Mouse (Mus musculus) forebrain, embryonic 11.5 days (tissue): ENCODE data around the gene Fancd2. TPM values are rescaled to one million over a fixed set of nuclear protein-coding genes. Genes with fewer than 3 reads are reported as not detected.

Experiments
- ATAC-seq: fragments of 200-750 bp; cut with Nextera tagmentation; replicated peaks from 2 replicates; pipeline ENCODE4 v1.8.0; 2017; ENCODE audit warnings: moderate TSS enrichment; ENCODE audit not compliant: low FRiP score
- DNase-seq: peaks from one replicate; pipeline ENCODE4 v3.0.0-alpha.2; 2017; ENCODE audit warnings: low spot score
- H3K27ac ChIP-seq: fragments of 300-500 bp; sonication (generic); 2 replicates; pipeline ENCODE4 v1.5.1; 2014; ENCODE audit warnings: low read depth, low read length
- H3K27me3 ChIP-seq: fragments of 300-500 bp; sonication (generic); 2 replicates; pipeline ENCODE4 v1.6.1; 2014; ENCODE audit warnings: mild to moderate bottlenecking, low read length, mixed read lengths; ENCODE audit not compliant: control insufficient read depth, insufficient read depth
- H3K36me3 ChIP-seq: fragments of 300-500 bp; sonication (generic); 2 replicates; pipeline ENCODE4 v1.6.1; 2014; ENCODE audit warnings: mild to moderate bottlenecking, low read length, moderate library complexity, mixed read lengths; ENCODE audit not compliant: control insufficient read depth, insufficient read depth
- H3K4me1 ChIP-seq: fragments of 300-500 bp; sonication (generic); replicated peaks from 2 replicates; pipeline ENCODE4 v1.6.1; 2014; ENCODE audit warnings: low read length, mixed read lengths; ENCODE audit not compliant: control insufficient read depth, insufficient read depth
- H3K4me2 ChIP-seq: fragments of 300-500 bp; sonication (generic); 2 replicates; pipeline ENCODE4 v1.6.1; 2014; ENCODE audit warnings: low read depth, mild to moderate bottlenecking, low read length, moderate library complexity, mixed read lengths; ENCODE audit not compliant: severe bottlenecking
- H3K4me3 ChIP-seq: fragments of 300-500 bp; sonication (generic); 2 replicates; pipeline ENCODE4 v1.5.1; 2014; ENCODE audit warnings: low read depth, low read length
- H3K9ac ChIP-seq: fragments of 300-500 bp; sonication (generic); 2 replicates; pipeline ENCODE4 v1.6.1; 2014; ENCODE audit warnings: low read length
- H3K9me3 ChIP-seq: fragments of 300-500 bp; sonication (generic); 2 replicates; pipeline ENCODE4 v1.6.1; 2016; ENCODE audit warnings: low read length, mixed read lengths; ENCODE audit not compliant: control insufficient read depth
- WGBS: fragments of 180-500 bp; shearing (Covaris S2); extraction: QIAGEN DNeasy Blood & Tissue Kit; methylation state at CpG from one replicate; pipeline ENCODE4 v1.1.7; 2014; 5-methylcytosine and 5-hydroxymethylcytosine counted together
- polyA plus RNA-seq: library from polyadenylated mRNA; unstranded; fragments of >200 nt; fragmentation: Nextera tagmentation; extraction: Ambion mirVana; gene quantifications from 2 replicates; pipeline ENCODE4 v1.2.1, GENCODE M21; 2014

Fancd2 gene
- polyA plus RNA-seq, 1 experiment from 2014 or later: 25.0 TPM

DNA sequence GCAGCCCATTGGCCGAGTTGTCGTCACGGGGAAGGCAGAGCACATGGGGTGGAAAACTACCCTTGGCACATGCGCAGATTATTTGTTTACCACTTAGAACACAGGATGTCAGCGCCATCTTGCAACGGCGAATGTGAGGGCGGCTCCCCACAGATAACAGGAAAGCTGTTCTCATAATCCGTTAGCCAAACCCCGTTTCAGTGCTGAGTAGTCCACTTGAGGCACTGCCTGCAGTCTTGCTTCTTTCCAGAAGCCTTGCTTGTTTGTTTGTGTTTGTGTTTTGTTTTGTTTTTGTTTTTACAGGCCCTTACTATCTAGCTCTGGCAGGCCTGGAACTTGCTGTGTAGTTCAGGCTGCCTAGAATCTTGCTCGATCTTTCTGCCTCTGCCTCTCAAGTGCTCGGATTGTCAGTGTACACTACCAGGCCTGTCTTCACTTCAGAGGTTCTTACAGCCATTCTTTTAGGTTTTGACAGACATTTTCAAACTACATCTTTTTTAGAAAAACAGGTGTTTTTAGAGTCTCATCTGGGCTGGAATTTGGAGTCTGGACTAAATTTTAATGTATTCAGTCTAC lies 12.5 kb downstream of the Fancd2 start:
- WGBS: 91% methylated on average over 8 of the region's 12 CpGs
- no peak for DNase-seq
- H3K36me3 ChIP-seq: no peaks in the 10 kb centered on the region; the same call in 1 of the 2 replicates

DNA sequence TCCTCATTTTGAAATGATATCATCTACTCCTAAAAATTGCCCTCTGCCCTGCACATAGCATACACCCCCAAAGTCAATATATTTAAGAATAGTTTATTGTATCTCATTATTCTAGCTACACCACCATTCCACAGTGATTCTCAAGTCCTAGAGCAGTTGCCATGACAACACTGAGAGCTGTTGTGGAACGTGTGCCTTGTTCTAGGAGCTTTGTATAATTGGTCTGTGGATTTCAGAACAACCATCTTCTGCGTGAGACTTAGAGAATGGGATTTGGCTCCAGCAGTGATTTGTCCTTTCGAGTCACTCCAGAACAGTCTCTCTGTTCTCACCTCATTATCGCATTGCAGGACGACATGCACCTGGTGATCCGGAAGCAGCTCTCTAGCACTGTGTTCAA lies 28.3 kb downstream of the Fancd2 start:
- no peak for DNase-seq
- H3K4me3 ChIP-seq: no peak overlapping the region
- H3K27ac ChIP-seq: no peak overlapping the region
- no peak overlapping the region for H3K4me2 ChIP-seq
- WGBS: 81% methylated on average over 6 of the region's 6 CpGs
- no peaks in the 10 kb centered on the region for H3K9me3 ChIP-seq
- H3K27me3 ChIP-seq: no peaks in the 10 kb centered on the region
- no peak for ATAC-seq
- H3K36me3 ChIP-seq: no peaks in the 10 kb centered on the region; the same call in 1 of the 2 replicates
- H3K9ac ChIP-seq: no peak overlapping the region
- H3K4me1 ChIP-seq: no peaks in the 10 kb centered on the region

More for the DNA sequence above, 12.5 kb downstream of the Fancd2 start:
- Histone ChIP-seq H3K27me3 (no peaks in the 10 kb centered on the region), H3K9ac (no peak overlapping the region), H3K4me2 (no peak overlapping the region), H3K9me3 (no peaks in the 10 kb centered on the region), H3K4me1 (no peaks in the 10 kb centered on the region), H3K4me3 (no peak overlapping the region), H3K27ac (no peak overlapping the region)
- ATAC-seq: no peak

DNA sequence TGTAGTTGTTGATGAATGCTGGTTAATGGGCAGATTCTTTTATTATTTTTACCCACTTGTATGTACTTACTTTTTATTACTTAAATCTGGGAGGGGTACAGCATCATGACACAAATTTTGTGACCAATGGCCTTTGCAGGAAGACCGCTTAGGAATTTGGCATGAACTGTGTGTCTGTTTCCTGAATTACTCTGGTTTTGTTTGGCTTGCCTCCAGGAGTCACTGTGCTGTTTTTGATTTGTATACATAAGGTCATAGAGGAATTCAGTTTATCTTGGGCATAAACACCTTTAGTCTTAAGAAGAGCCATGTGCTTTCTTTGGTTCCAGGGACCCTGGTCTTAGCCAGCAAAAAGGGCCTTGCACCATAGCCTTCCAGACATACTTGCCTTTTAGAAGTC lies 33.1 kb downstream of the Fancd2 start:
- Histone ChIP-seq H3K27ac (no peak overlapping the region), H3K27me3 (no peaks in the 10 kb centered on the region), H3K36me3 (no peaks in the 10 kb centered on the region; the same call in 1 of the 2 replicates), H3K4me1 (no peaks in the 10 kb centered on the region), H3K9ac (no peak overlapping the region), H3K9me3 (no peaks in the 10 kb centered on the region), H3K4me2 (no peak overlapping the region), H3K4me3 (no peak overlapping the region)
- DNase-seq: no peak
- ATAC-seq: no peak
- WGBS: 97% methylated on average over 1 of the region's 1 CpGs

DNA sequence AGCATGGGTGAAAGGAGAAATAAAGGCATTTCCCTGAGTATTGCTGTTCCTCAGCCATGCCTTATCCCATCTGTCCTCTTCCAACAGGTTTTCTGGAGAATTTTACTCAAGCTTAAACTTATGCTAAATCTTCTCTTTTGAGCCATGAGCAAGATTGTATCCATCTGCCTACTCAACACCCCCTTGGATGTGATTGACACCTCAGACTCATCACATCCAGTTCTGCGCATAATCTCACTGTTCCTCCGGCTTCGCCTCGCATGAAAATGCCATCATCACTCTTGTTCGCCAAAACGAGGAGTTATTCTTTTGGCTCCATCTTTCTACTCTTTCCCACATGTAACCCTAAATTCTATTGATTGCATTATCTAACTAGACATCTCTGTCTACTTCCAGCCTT lies 44.6 kb downstream of the Fancd2 start:
- Histone ChIP-seq H3K4me2 (no peak overlapping the region), H3K36me3 (no peaks in the 10 kb centered on the region; the same call in 1 of the 2 replicates), H3K4me3 (no peak overlapping the region), H3K9ac (no peak overlapping the region), H3K4me1 (no peaks in the 10 kb centered on the region), H3K9me3 (no peaks in the 10 kb centered on the region), H3K27ac (no peak overlapping the region), H3K27me3 (no peaks in the 10 kb centered on the region)
- no peak for ATAC-seq
- 98% methylated on average over 6 of the region's 6 CpGs for WGBS
- no peak for DNase-seq

DNA sequence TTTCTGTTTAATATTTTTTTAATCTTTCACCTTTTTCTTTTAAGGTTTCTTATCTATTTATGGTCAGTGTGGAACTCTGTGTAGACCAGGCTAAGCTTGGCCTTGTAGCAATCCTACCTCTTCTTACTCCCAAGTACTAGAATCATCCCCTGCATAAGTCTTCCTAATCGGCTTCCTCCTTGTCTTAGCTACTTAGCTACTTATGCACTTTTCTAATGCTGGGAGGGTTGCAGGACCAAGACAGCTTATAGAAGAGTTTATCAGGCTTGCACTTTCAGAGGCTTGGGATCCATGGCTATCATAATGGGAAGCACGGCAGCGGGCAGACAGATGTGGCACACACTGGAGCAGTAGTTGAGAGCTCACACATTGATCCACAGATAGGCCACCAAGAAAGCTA lies 47.8 kb downstream of the Fancd2 start:
- ATAC-seq (no peak), DNase-seq (no peak)
- Histone ChIP-seq H3K27me3 (no peaks in the 10 kb centered on the region), H3K4me3 (no peak overlapping the region), H3K4me1 (no peaks in the 10 kb centered on the region), H3K27ac (no peak overlapping the region), H3K9ac (no peak overlapping the region), H3K4me2 (no peak overlapping the region), H3K36me3 (no peaks in the 10 kb centered on the region; the same call in 1 of the 2 replicates), H3K9me3 (no peaks in the 10 kb centered on the region)
- WGBS: 97% methylated on average over 3 of the region's 3 CpGs

DNA sequence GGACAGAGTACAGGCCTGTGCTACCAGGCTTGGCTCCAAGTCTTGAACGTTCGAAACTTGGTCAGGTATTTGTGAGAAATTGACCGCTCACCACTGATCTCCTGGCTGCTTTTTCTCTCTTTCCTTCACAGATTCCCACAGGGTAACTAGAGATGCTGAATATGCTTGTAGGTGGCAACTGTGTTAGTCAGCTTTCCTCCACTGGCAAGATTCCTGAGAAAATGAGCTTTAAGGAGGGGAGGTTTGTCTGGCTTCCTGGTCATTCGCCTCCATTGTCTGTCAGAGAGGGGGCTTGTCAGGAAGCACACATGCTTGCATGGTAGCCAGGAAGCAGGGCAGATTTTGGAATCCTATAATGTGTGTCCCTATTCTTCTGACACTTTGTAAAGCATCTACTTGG lies 51.5 kb downstream of the Fancd2 start:
- no peaks in the 10 kb centered on the region; the same call in 1 of the 2 replicates for H3K36me3 ChIP-seq

DNA sequence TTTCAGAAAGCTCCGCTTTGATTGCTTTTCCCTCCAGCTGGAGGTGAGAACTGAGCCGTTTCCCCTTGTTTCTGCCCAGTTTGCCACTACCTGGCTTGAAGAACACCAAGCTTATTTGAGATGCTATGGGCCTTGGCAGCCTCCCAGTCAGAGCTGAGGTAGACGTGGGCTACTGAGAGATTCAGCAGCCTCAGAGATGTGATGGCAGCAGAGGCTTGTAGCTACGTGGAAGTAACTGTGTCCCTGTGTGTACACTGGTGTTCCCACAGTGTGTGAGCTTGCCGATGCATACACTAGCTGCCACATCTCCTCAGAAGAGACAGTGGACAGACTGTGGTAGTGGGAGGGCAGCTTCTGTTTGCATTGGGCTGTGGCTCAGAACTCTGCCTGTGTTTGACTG lies 53.6 kb downstream of the Fancd2 start:
- ATAC-seq (no peak), DNase-seq (no peak)
- H3K36me3 ChIP-seq: no peaks in the 10 kb centered on the region; the same call in 1 of the 2 replicates
- no peaks in the 10 kb centered on the region for H3K27me3 ChIP-seq
- no peak overlapping the region for H3K9ac ChIP-seq
- H3K4me1 ChIP-seq: no peaks in the 10 kb centered on the region
- no peaks in the 10 kb centered on the region for H3K9me3 ChIP-seq
- H3K4me2 ChIP-seq: no peak overlapping the region
- no peak overlapping the region for H3K4me3 ChIP-seq
- 93% methylated on average over 5 of the region's 5 CpGs for WGBS
- no peak overlapping the region for H3K27ac ChIP-seq

More for the DNA sequence above, 51.5 kb downstream of the Fancd2 start:
- Histone ChIP-seq H3K9ac (no peak overlapping the region), H3K4me1 (no peaks in the 10 kb centered on the region), H3K9me3 (no peaks in the 10 kb centered on the region), H3K4me2 (no peak overlapping the region), H3K4me3 (no peak overlapping the region), H3K27ac (no peak overlapping the region), H3K27me3 (no peaks in the 10 kb centered on the region)
- ATAC-seq: no peak
- WGBS: 93% methylated on average over 4 of the region's 4 CpGs
- no peak for DNase-seq

DNA sequence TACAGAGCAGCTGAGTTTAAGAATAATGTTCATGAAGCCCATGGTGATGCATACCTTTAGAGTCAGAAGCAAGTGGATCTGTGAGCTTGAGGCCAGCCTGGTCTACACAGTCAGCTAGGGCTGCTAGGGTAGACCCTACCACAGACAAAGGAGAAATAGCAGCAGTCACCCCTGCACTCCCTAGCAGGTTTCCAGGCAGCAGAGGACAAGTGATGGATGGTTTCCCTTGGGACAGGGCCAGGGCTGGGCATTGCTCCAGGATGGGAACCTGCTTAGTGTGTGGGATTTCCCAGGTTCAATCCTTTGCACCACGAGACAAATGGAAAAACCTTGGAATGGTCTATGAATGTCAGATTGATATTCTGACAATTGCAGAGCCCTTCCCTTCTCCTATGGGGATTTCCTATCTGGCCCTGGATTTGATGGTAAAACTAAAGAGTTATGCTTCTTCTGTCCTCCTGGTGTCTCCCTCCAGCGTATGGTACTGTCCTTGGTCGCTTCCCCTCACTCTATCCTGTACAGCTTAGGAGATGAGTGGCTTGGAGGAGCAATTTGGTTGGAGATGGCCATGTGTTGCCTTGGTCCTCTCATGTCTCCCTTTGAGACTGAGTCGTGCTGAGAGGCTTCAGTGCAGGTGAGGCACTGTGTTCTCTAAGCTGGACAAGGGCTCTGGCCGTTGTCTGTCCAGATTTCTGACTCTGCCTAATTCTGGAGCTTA lies 55.1 kb downstream of the Fancd2 start:
- H3K4me2 ChIP-seq: no peak overlapping the region
- no peaks in the 10 kb centered on the region for H3K9me3 ChIP-seq
- no peak overlapping the region for H3K4me3 ChIP-seq
- H3K36me3 ChIP-seq: no peaks in the 10 kb centered on the region; the same call in 1 of the 2 replicates
- DNase-seq (no peak), ATAC-seq (no peak)
- H3K9ac ChIP-seq: no peak overlapping the region
- H3K27ac ChIP-seq: no peak overlapping the region
- H3K27me3 ChIP-seq: no peaks in the 10 kb centered on the region
- WGBS: 82% methylated on average over 5 of the region's 5 CpGs
- no peaks in the 10 kb centered on the region for H3K4me1 ChIP-seq

DNA sequence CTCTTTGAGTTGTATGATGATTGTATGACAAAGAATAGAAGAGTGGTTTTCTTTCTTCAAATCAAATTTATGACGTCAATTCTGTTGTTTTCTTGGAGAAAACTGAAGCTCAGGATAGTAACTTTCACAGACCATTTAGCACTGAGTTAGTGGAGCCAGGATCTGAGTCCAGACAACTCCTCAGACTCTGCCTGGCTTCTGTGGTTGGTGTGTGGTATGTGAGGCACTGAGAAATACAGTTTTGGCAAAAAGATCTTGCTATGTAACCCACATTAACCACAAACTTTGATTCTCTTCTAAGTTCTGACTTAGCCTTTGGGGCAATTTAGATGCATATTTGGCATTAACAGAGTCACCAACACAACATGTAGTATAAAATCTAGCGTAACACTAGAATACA lies 61.2 kb downstream of the Fancd2 start:
- H3K9ac ChIP-seq: no peak overlapping the region
- no peak overlapping the region for H3K4me3 ChIP-seq
- ATAC-seq (no peak), DNase-seq (no peak)
- H3K4me2 ChIP-seq: no peak overlapping the region
- no peaks in the 10 kb centered on the region for H3K27me3 ChIP-seq
- no peaks in the 10 kb centered on the region for H3K9me3 ChIP-seq
- H3K4me1 ChIP-seq: no peaks in the 10 kb centered on the region
- WGBS: 87% methylated on average over 2 of the region's 2 CpGs
- no peaks in the 10 kb centered on the region for H3K36me3 ChIP-seq
- no peak overlapping the region for H3K27ac ChIP-seq
